Mouse (Mus musculus) kidney, adult 2 months (tissue): ENCODE measurements around the gene Cmtm5.

Experiments
- CTCF ChIP-seq: fragments of 200-500 bp; conservative IDR thresholded peaks from 2 replicates; pipeline ENCODE4 v1.5.1; 2011; ENCODE audit warnings: low read depth, mild to moderate bottlenecking, control low read depth, low read length, moderate library complexity, mixed read lengths; ENCODE audit not compliant: insufficient read depth, insufficient read length
- POLR2A ChIP-seq: fragments of 200-500 bp; IDR thresholded peaks from one replicate; pipeline ENCODE4 v1.6.1; 2011; ENCODE audit warnings: low read depth, low read length, control low read depth

- TF ChIP-seq POLR2A (no peak), CTCF (no peak)
These were observed 18.4 kb downstream of the Cmtm5 start for GRCm38 (mm10) chr14:54954474-54954873.
